Mouse (Mus musculus) cerebellum, adult 8-10 months (tissue): ENCODE measurements around the gene Pyy.

Experiments
- DNase-seq: peaks from one replicate; pipeline ENCODE4 v3.0.0; 2022

Gene Pyy

GRCm38 (mm10) chr11:102107732-102108131, at the start of gene Pyy:
Pyy (minus strand) TSS chr11:102107832.
- DNase-seq: no peak

- DNase-seq: no peak
Measured at GRCm38 (mm10) chr11:102156786-102157089, 49.1 kb upstream of the Pyy start.

- peak; percentile 86 for DNase-seq
Measured at GRCm38 (mm10) chr11:102156039-102156785, 48.6 kb upstream of the Pyy start, which contains the start of gene Tmem101. Tmem101 (minus strand) TSS chr11:102156404.

- DNase-seq: no peak
Measured at GRCm38 (mm10) chr11:102147213-102147989, 39.8 kb upstream of the Pyy start.

GRCm38 (mm10) chr11:102146531-102146930, 38.9 kb upstream of the Pyy start:
- no peak for DNase-seq

GRCm38 (mm10) chr11:102146005-102146404, 38.4 kb upstream of the Pyy start:
- DNase-seq: no peak

GRCm38 (mm10) chr11:102145471-102146001, 37.9 kb upstream of the Pyy start, which contains the start of gene Nags:
Nags (plus strand) TSS chr11:102145513.
- no peak for DNase-seq

GRCm38 (mm10) chr11:102144957-102145470, 37.4 kb upstream of the Pyy start:
- no peak for DNase-seq

GRCm38 (mm10) chr11:102142355-102142754, 34.7 kb upstream of the Pyy start:
- DNase-seq: no peak

GRCm38 (mm10) chr11:102140508-102140907, 32.9 kb upstream of the Pyy start:
- peak; percentile 69 for DNase-seq

- peak; percentile 69 for DNase-seq
Measured at GRCm38 (mm10) chr11:102138447-102138740, 30.8 kb upstream of the Pyy start.

- DNase-seq: no peak
Measured at GRCm38 (mm10) chr11:102137625-102138446, 30.2 kb upstream of the Pyy start.

- no peak for DNase-seq
Measured at GRCm38 (mm10) chr11:102134516-102134915, 26.9 kb upstream of the Pyy start.

- DNase-seq: no peak
Measured at GRCm38 (mm10) chr11:102117386-102117785, 9.8 kb upstream of the Pyy start.

GRCm38 (mm10) chr11:102116241-102116640, 8.6 kb upstream of the Pyy start:
- DNase-seq: no peak

GRCm38 (mm10) chr11:102111576-102111975, 3.9 kb upstream of the Pyy start:
- DNase-seq: no peak

- no peak for DNase-seq
Measured at GRCm38 (mm10) chr11:102106911-102107310, 721 bp downstream of the Pyy start.

- peak; percentile 63 for DNase-seq
Measured at GRCm38 (mm10) chr11:102102485-102103258, 5.0 kb downstream of the Pyy start.

GRCm38 (mm10) chr11:102101219-102101618, 6.4 kb downstream of the Pyy start, which contains the start of gene Ppy:
Ppy (minus strand) TSS chr11:102101319.
- no peak for DNase-seq

GRCm38 (mm10) chr11:102096887-102097391, 10.7 kb downstream of the Pyy start:
- DNase-seq: peak; percentile 59

GRCm38 (mm10) chr11:102096446-102096845, 11.2 kb downstream of the Pyy start:
- DNase-seq: no peak

- no peak for DNase-seq
Measured at GRCm38 (mm10) chr11:102095676-102096075, 12.0 kb downstream of the Pyy start.
